Mouse (Mus musculus) neural tube, embryonic 15.5 days (tissue): ENCODE measurements around the gene Itfg2. TPM values are rescaled to one million over a fixed set of nuclear protein-coding genes. Genes with fewer than 3 reads are reported as not detected.
A peak's percentile ranks its signal among the peaks of the same experiment; 100 is the strongest.

Source experiments
- ATAC-seq: fragments of 200-750 bp; cut with Nextera tagmentation; 2 replicates; pipeline ENCODE4 v1.8.0; 2017; ENCODE audit warnings: mild to moderate bottlenecking, moderate TSS enrichment, moderate library complexity; ENCODE audit not compliant: low FRiP score
- H3K27ac ChIP-seq: fragments of 300-500 bp; sonication (generic); replicated peaks from 2 replicates; pipeline ENCODE4 v1.5.1; 2015; ENCODE audit warnings: mild to moderate bottlenecking, inconsistent platforms
- H3K27me3 ChIP-seq: fragments of 300-500 bp; sonication (generic); replicated peaks from 2 replicates; pipeline ENCODE4 v1.6.1; 2015; ENCODE audit warnings: inconsistent platforms
- H3K36me3 ChIP-seq: fragments of 300-500 bp; sonication (generic); 2 replicates; pipeline ENCODE4 v1.6.1; 2015; ENCODE audit warnings: inconsistent platforms
- H3K4me1 ChIP-seq: fragments of 300-500 bp; sonication (generic); 2 replicates; pipeline ENCODE4 v1.6.1; 2015; ENCODE audit warnings: inconsistent platforms
- H3K4me2 ChIP-seq: fragments of 300-500 bp; sonication (generic); 2 replicates; pipeline ENCODE4 v1.6.1; 2015; ENCODE audit warnings: inconsistent platforms, mild to moderate bottlenecking, moderate library complexity
- H3K4me3 ChIP-seq: fragments of 300-500 bp; sonication (generic); replicated peaks from 2 replicates; pipeline ENCODE4 v1.5.1; 2015; ENCODE audit warnings: mild to moderate bottlenecking, inconsistent platforms
- H3K9ac ChIP-seq: fragments of 300-500 bp; sonication (generic); replicated peaks from 2 replicates; pipeline ENCODE4 v1.6.1; 2015; ENCODE audit warnings: mild to moderate bottlenecking, inconsistent platforms
- H3K9me3 ChIP-seq: fragments of 300-500 bp; sonication (generic); replicated peaks from 2 replicates; pipeline ENCODE4 v1.6.1; 2016; ENCODE audit warnings: inconsistent platforms
- WGBS: fragments of 180-500 bp; shearing (Covaris S2); methylation state at CpG from one replicate; pipeline ENCODE4 v1.1.7; 2015; ENCODE audit warnings: mixed read lengths; 5-methylcytosine and 5-hydroxymethylcytosine counted together
- polyA plus RNA-seq: library from polyadenylated mRNA; unstranded; fragments of >200 nt; fragmentation: Nextera tagmentation; extraction: Ambion mirVana; gene quantifications from 2 replicates; pipeline ENCODE4 v1.2.1, GENCODE M21; 2015

Gene Itfg2
- polyA plus RNA-seq, 1 experiment from 2014 or later, result 46.5 TPM

GRCm38 (mm10) chr6:128455835-128456605, 31.3 kb upstream of the Itfg2 start:
- H3K4me3 ChIP-seq, result no peak overlapping the region
- ATAC-seq, result no peak
- H3K9me3 ChIP-seq, result no peaks in the 10 kb centered on the region
- no peaks in the 10 kb centered on the region for H3K4me1 ChIP-seq
- no peaks in the 10 kb centered on the region for H3K27me3 ChIP-seq
- no peak overlapping the region for H3K9ac ChIP-seq
- no peaks in the 10 kb centered on the region for H3K36me3 ChIP-seq
- no peak overlapping the region for H3K4me2 ChIP-seq
- 87% methylated on average over 12 of the region's 12 CpGs for WGBS
- no peak overlapping the region for H3K27ac ChIP-seq

GRCm38 (mm10) chr6:128447063-128447462, 22.3 kb upstream of the Itfg2 start:
- WGBS, result 94% methylated on average over 5 of the region's 5 CpGs
- Histone ChIP-seq H3K27ac (no peak overlapping the region), H3K9me3 (no peaks in the 10 kb centered on the region), H3K36me3 (no peaks in the 10 kb centered on the region), H3K4me1 (peaks cover 9% of the 10 kb centered on the region), H3K27me3 (no peaks in the 10 kb centered on the region), H3K4me3 (no peak overlapping the region), H3K9ac (no peak overlapping the region), H3K4me2 (no peak overlapping the region)
- no peak for ATAC-seq

- Histone ChIP-seq H3K9ac (no peak overlapping the region), H3K9me3 (no peaks in the 10 kb centered on the region), H3K27me3 (no peaks in the 10 kb centered on the region), H3K4me2 (peak overlapping the region; percentile 51), H3K4me1 (peaks cover 9% of the 10 kb centered on the region), H3K36me3 (no peaks in the 10 kb centered on the region), H3K4me3 (peak overlapping the region; percentile 10; the same call in 1 of the 2 replicates), H3K27ac (no peak overlapping the region)
- peak; percentile 81 for ATAC-seq
- WGBS, result 16% methylated on average over 14 of the region's 14 CpGs
Measured at GRCm38 (mm10) chr6:128445761-128446535, 21.2 kb upstream of the Itfg2 start.

GRCm38 (mm10) chr6:128440238-128440637, 15.5 kb upstream of the Itfg2 start:
- no peak overlapping the region for H3K27ac ChIP-seq
- H3K27me3 ChIP-seq, result no peaks in the 10 kb centered on the region
- H3K9ac ChIP-seq, result no peak overlapping the region
- WGBS, result 90% methylated on average over 2 of the region's 2 CpGs
- no peak overlapping the region for H3K4me2 ChIP-seq
- H3K4me3 ChIP-seq, result no peak overlapping the region
- peaks cover 11% of the 10 kb centered on the region for H3K36me3 ChIP-seq
- ATAC-seq, result no peak
- H3K4me1 ChIP-seq, result peaks cover 27% of the 10 kb centered on the region
- no peaks in the 10 kb centered on the region for H3K9me3 ChIP-seq

- peak; percentile 34 for ATAC-seq
- no peaks in the 10 kb centered on the region for H3K27me3 ChIP-seq
- 28% methylated on average over 18 of the region's 18 CpGs for WGBS
Measured at GRCm38 (mm10) chr6:128438871-128439341, 14.2 kb upstream of the Itfg2 start.

GRCm38 (mm10) chr6:128438317-128438870, 13.7 kb upstream of the Itfg2 start, which contains the start of gene Fkbp4:
Gene Fkbp4 (minus strand): TSS chr6:128438677.
- ATAC-seq, result peak; percentile 96
- peak within 1 kb of the TSS; percentile 99 for H3K4me3 ChIP-seq
- peak within 1 kb of the TSS; percentile 95 for H3K27ac ChIP-seq
- WGBS, result under 1% methylated on average over 67 of the region's 67 CpGs
- peaks cover 27% of the 10 kb centered on the region for H3K4me1 ChIP-seq
- H3K9me3 ChIP-seq, result no peaks in the 10 kb centered on the region
- peak within 1 kb of the TSS; percentile 79 for H3K4me2 ChIP-seq
- peaks cover 29% of the 10 kb centered on the region for H3K36me3 ChIP-seq
- H3K27me3 ChIP-seq, result no peaks in the 10 kb centered on the region
- peak within 1 kb of the TSS; percentile 97 for H3K9ac ChIP-seq

More at GRCm38 (mm10) chr6:128438871-128439341, 14.2 kb upstream of the Itfg2 start:
- Histone ChIP-seq H3K36me3 (peaks cover 24% of the 10 kb centered on the region), H3K4me2 (peak overlapping the region; percentile 79), H3K4me3 (peak overlapping the region; percentile 99), H3K27ac (peak overlapping the region; percentile 95), H3K4me1 (peaks cover 27% of the 10 kb centered on the region), H3K9ac (peak overlapping the region; percentile 97), H3K9me3 (no peaks in the 10 kb centered on the region)

GRCm38 (mm10) chr6:128437731-128438316, 13.1 kb upstream of the Itfg2 start:
- H3K9ac ChIP-seq, result peak overlapping the region; percentile 97
- under 1% methylated on average over 52 of the region's 52 CpGs for WGBS
- H3K4me2 ChIP-seq, result peak overlapping the region; percentile 79
- H3K27ac ChIP-seq, result peak overlapping the region; percentile 95
- no peaks in the 10 kb centered on the region for H3K27me3 ChIP-seq
- no peaks in the 10 kb centered on the region for H3K9me3 ChIP-seq
- peak; percentile 81 for ATAC-seq
- peaks cover 35% of the 10 kb centered on the region for H3K36me3 ChIP-seq
- H3K4me1 ChIP-seq, result peaks cover 29% of the 10 kb centered on the region
- peak overlapping the region; percentile 99 for H3K4me3 ChIP-seq

- no peaks in the 10 kb centered on the region for H3K27me3 ChIP-seq
Measured at GRCm38 (mm10) chr6:128437288-128437687, 12.6 kb upstream of the Itfg2 start.

GRCm38 (mm10) chr6:128436356-128437005, 11.8 kb upstream of the Itfg2 start:
- peak overlapping the region; percentile 97 for H3K9ac ChIP-seq
- H3K4me3 ChIP-seq, result peak overlapping the region; percentile 99
- peaks cover 35% of the 10 kb centered on the region for H3K4me1 ChIP-seq
- WGBS, result 84% methylated on average over 8 of the region's 8 CpGs
- no peak overlapping the region for H3K27ac ChIP-seq
- H3K27me3 ChIP-seq, result no peaks in the 10 kb centered on the region
- peak overlapping the region; percentile 79 for H3K4me2 ChIP-seq
- H3K36me3 ChIP-seq, result peaks cover 48% of the 10 kb centered on the region
- no peak for ATAC-seq
- H3K9me3 ChIP-seq, result no peaks in the 10 kb centered on the region

More at GRCm38 (mm10) chr6:128437288-128437687, 12.6 kb upstream of the Itfg2 start:
- Histone ChIP-seq H3K4me3 (peak overlapping the region; percentile 99), H3K9me3 (no peaks in the 10 kb centered on the region), H3K9ac (peak overlapping the region; percentile 97), H3K36me3 (peaks cover 40% of the 10 kb centered on the region), H3K4me1 (peaks cover 35% of the 10 kb centered on the region), H3K4me2 (peak overlapping the region; percentile 79), H3K27ac (peak overlapping the region; percentile 95)
- 3% methylated on average over 10 of the region's 10 CpGs for WGBS
- no peak for ATAC-seq

GRCm38 (mm10) chr6:128435474-128435873, 10.7 kb upstream of the Itfg2 start:
- no peak for ATAC-seq
- peaks cover 35% of the 10 kb centered on the region for H3K4me1 ChIP-seq
- no peak overlapping the region for H3K4me3 ChIP-seq
- H3K27me3 ChIP-seq, result no peaks in the 10 kb centered on the region
- H3K4me2 ChIP-seq, result no peak overlapping the region
- peaks cover 57% of the 10 kb centered on the region for H3K36me3 ChIP-seq
- H3K9ac ChIP-seq, result no peak overlapping the region
- 84% methylated on average over 5 of the region's 5 CpGs for WGBS
- no peak overlapping the region for H3K27ac ChIP-seq
- no peaks in the 10 kb centered on the region for H3K9me3 ChIP-seq

GRCm38 (mm10) chr6:128433566-128433965, 8.8 kb upstream of the Itfg2 start:
- Histone ChIP-seq H3K9ac (no peak overlapping the region), H3K9me3 (no peaks in the 10 kb centered on the region), H3K4me3 (no peak overlapping the region), H3K4me2 (no peak overlapping the region), H3K36me3 (peaks cover 74% of the 10 kb centered on the region), H3K27ac (no peak overlapping the region), H3K4me1 (peaks cover 27% of the 10 kb centered on the region), H3K27me3 (no peaks in the 10 kb centered on the region)
- no peak for ATAC-seq
- WGBS, result 94% methylated on average over 13 of the region's 13 CpGs
